Mouse (Mus musculus) lung, postnatal 0 days (tissue): ENCODE measurements around the gene Cuta. TPM values are rescaled to one million over a fixed set of nuclear protein-coding genes. Genes with fewer than 3 reads are reported as not detected.
A peak's percentile ranks its signal among the peaks of the same experiment; 100 is the strongest.
"Not testable (repeated sequence)": the region's sequence is repeated elsewhere in the genome, so short reads cannot be mapped to it uniquely, and the experiment has no call there.

Experiments
- ATAC-seq: fragments of 200-750 bp; cut with Nextera tagmentation; 2 replicates; pipeline ENCODE4 v1.8.0; 2017; ENCODE audit warnings: moderate library complexity
- DNase-seq: peaks from one replicate; pipeline ENCODE4 v3.0.0-alpha.2; 2016; ENCODE audit warnings: low spot score
- H3K27ac ChIP-seq: fragments of 300-500 bp; sonication (generic); 2 replicates; pipeline ENCODE4 v1.5.1; 2014; ENCODE audit warnings: antibody characterized with exemption, mild to moderate bottlenecking, low read length, mixed read lengths
- H3K27me3 ChIP-seq: fragments of 300-500 bp; sonication (generic); replicated peaks from 2 replicates; pipeline ENCODE4 v1.6.1; 2014; ENCODE audit warnings: low read length, mixed read lengths; ENCODE audit not compliant: insufficient read depth
- H3K36me3 ChIP-seq: fragments of 300-500 bp; sonication (generic); 2 replicates; pipeline ENCODE4 v1.6.1; 2014; ENCODE audit warnings: low read length, mixed read lengths; ENCODE audit not compliant: insufficient read depth
- H3K4me1 ChIP-seq: fragments of 300-500 bp; sonication (generic); 2 replicates; pipeline ENCODE4 v1.6.1; 2014; ENCODE audit warnings: antibody characterized with exemption, low read depth, low read length, mixed read lengths; ENCODE audit not compliant: insufficient read depth
- H3K4me2 ChIP-seq: fragments of 300-500 bp; sonication (generic); replicated peaks from 2 replicates; pipeline ENCODE4 v1.6.1; 2014; ENCODE audit warnings: low read depth, mild to moderate bottlenecking, low read length, moderate library complexity, mixed read lengths
- H3K4me3 ChIP-seq: fragments of 300-500 bp; sonication (generic); 2 replicates; pipeline ENCODE4 v1.5.1; 2014; ENCODE audit warnings: low read depth, low read length
- H3K9ac ChIP-seq: fragments of 300-500 bp; sonication (generic); replicated peaks from 2 replicates; pipeline ENCODE4 v1.6.1; 2014; ENCODE audit warnings: low read depth, mild to moderate bottlenecking
- H3K9me3 ChIP-seq: fragments of 300-500 bp; sonication (generic); 2 replicates; pipeline ENCODE4 v1.6.1; 2016; ENCODE audit warnings: low read length, mixed read lengths
- CTCF ChIP-seq: IDR thresholded peaks from 2 replicates; pipeline ENCODE4 v1.5.1; 2016; ENCODE audit warnings: antibody characterized with exemption, mild to moderate bottlenecking
- EP300 ChIP-seq: IDR thresholded peaks from 2 replicates; pipeline ENCODE4 v1.6.1; 2016; ENCODE audit warnings: antibody characterized with exemption, mild to moderate bottlenecking, control low read depth
- WGBS: fragments of 180-500 bp; shearing (Covaris S2); extraction: QIAGEN DNeasy Blood & Tissue Kit; methylation state at CpG from one replicate; pipeline ENCODE4 v1.1.7; 2014; 5-methylcytosine and 5-hydroxymethylcytosine counted together
- polyA plus RNA-seq: library from polyadenylated mRNA; unstranded; fragments of >200 nt; fragmentation: Nextera tagmentation; extraction: Ambion mirVana; gene quantifications from 2 replicates; pipeline ENCODE4 v1.2.1, GENCODE M21; 2015

Gene Cuta
- polyA plus RNA-seq, result 179 and 180 TPM in 2 replicates

DNA sequence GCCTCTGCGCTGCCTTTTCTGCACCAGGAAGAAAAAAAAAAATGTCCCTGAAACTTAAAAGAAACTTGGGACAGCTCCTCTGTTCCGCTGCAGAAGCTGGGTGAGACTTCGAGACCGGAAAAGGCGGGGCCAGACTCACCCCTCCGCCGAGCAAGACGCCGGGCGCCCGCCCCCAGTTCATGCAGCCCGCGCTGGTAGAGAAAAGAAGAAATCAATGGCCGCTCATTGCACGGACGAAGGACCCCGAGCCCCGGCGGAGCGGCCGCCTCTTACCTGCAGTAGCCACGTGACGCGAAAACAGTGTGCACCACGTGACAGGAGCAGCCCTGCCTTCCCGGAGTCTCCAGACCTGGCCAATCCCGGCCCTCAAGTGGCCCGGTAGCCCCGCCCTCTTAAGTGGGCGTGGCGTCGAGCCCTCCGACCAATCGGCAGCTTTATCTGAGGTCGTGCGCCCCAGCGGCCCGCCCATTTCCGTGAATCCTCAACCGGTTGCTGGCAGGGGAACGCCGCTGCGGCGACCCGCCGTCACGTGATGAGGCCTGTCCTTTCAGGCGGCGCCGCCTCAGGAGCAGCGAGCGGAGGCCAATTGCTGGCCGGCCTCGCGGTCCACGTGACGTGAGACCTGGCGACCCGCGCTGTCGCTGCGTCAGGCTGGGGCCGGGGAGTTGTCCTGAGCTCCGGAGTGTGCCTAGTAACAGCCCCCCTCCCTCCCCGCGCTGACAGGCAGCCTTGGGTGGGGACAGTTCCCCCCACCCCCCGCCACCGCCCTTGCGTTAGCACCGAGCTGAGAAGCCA lies at the start of gene Cuta:
Cuta (minus strand) TSS at position 392 of the 795 bp plus-strand sequence.
- Histone ChIP-seq H3K9me3 (no peaks in the 10 kb centered on the region), H3K4me3 (peak within 1 kb of the TSS; percentile 64), H3K9ac (peak within 1 kb of the TSS; percentile 77), H3K36me3 (no peaks in the 10 kb centered on the region), H3K4me2 (peak within 1 kb of the TSS; percentile 95), H3K27ac (peak within 1 kb of the TSS; percentile 97), H3K27me3 (no peaks in the 10 kb centered on the region), H3K4me1 (peaks cover 25% of the 10 kb centered on the region)
- peak; percentile 100 for DNase-seq
- ATAC-seq, result peak; percentile 96
- peak; percentile 33; the same call in 1 of the 2 replicates for TF ChIP-seq CTCF
- TF ChIP-seq EP300, result no peak
- WGBS, result 1% methylated on average over 60 of the region's 70 CpGs

DNA sequence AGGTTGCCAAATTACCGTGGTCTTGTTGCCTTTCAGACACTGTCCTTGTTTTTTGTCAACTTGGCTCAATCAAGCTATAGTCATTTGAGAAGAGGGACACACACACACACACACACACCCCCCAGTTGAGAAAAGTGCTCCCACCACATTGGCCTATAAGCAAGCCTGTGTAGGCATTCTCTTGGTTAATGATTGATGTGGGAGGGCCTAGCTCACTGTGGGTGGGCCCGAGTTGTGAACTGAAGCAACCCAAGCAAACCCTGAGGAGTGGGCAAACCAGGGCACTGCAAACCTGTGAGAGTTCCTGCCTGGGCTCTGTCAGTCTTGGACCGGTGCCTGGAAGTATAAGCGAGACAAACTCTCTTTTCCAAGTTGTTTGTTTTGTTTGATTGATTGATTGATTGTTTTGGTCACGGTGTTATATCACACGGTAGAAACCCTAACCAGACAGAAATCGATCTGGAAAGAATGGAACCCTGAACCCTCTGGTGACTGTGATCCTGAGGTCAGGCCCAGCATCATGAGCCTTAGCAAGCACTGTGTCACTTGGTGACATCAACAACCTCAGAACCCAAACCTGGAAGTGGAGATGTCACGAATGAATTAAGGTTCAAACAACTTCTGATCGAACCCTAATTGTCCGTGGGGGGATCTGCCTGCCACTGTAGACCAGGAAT lies 46.3 kb upstream of the Cuta start:
- 59% methylated on average over 10 of the region's 10 CpGs for WGBS
- Histone ChIP-seq H3K36me3 (no peaks in the 10 kb centered on the region), H3K27ac (no peak overlapping the region), H3K4me1 (no peaks in the 10 kb centered on the region), H3K9me3 (no peaks in the 10 kb centered on the region), H3K4me2 (no peak overlapping the region), H3K4me3 (no peak overlapping the region), H3K9ac (no peak overlapping the region), H3K27me3 (no peaks in the 10 kb centered on the region)
- DNase-seq (no peak), ATAC-seq (no peak)
- no peak for TF ChIP-seq EP300
- no peak for TF ChIP-seq CTCF

DNA sequence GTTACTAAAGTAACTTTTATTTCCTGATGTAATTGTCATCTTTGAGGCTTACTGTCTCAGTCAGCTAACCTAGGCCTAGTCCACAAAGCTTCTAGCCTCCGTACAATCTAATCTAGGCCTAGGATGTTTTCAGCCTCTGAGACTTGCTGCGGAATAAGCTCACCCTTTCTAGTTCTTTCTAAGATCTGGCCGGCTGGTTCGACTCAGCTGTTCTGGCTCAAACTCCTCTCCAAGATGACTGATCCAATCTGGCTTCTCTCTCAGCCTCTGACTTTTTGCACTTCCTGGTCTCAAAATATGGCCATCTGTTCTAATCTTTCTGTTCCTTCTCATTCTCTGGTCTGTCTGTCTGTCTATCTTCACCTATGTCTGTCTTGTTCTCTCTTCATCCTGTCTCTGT lies 44.0 kb upstream of the Cuta start:
- Histone ChIP-seq H3K27me3 (no peaks in the 10 kb centered on the region), H3K4me2 (no peak overlapping the region), H3K27ac (no peak overlapping the region), H3K9ac (no peak overlapping the region), H3K9me3 (no peaks in the 10 kb centered on the region), H3K36me3 (no peaks in the 10 kb centered on the region), H3K4me1 (no peaks in the 10 kb centered on the region), H3K4me3 (no peak overlapping the region)
- ATAC-seq (no peak), DNase-seq (no peak)
- no peak for TF ChIP-seq CTCF
- no peak for TF ChIP-seq EP300
- 90% methylated on average over 4 of the region's 4 CpGs for WGBS

DNA sequence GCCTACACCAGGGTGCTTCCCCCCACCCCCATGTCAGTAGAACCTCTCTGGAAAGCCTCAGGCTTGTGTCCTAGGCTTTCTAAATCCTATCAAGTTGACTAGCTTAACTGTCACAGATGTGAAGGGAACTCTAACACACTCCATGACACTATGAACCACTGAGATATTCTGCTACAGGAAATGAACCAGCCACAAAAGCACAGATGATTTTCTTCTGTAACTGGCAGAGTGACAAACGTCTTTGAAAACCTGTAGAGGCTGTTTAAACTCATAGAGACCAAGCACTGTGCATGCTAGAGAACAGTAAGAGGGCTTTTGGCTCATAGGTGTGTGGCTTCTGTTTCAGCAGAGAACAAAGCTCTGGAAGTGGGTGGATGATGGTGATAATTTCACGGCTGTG lies 41.7 kb upstream of the Cuta start:
- WGBS, result 61% methylated on average over 2 of the region's 2 CpGs
- no peak for TF ChIP-seq EP300
- no peak for TF ChIP-seq CTCF
- Histone ChIP-seq H3K27ac (no peak overlapping the region), H3K4me2 (no peak overlapping the region), H3K4me3 (no peak overlapping the region), H3K4me1 (no peaks in the 10 kb centered on the region), H3K9me3 (no peaks in the 10 kb centered on the region), H3K36me3 (no peaks in the 10 kb centered on the region), H3K9ac (no peak overlapping the region), H3K27me3 (no peaks in the 10 kb centered on the region)
- no peak for DNase-seq
- no peak for ATAC-seq

DNA sequence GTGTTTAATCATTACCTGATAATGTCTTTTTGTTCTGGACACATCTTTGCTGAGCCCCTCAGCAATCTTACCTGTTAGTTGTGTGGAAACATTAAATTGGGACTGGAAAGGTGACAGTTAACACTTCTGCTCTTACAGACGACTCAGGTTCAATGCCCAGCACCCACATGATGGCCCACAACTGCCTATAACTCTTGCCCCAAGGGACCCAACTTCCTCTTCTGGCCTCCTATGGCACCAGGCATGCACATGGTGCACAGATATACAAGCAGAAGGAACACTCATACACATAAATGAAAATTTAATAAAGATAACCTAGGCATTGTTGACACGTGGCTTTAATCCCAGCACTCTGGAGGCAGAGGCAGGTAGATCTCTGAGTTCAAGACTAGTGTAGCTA lies 40.1 kb upstream of the Cuta start:
- no peak overlapping the region for H3K27ac ChIP-seq
- no peak overlapping the region for H3K9ac ChIP-seq
- no peak for TF ChIP-seq EP300
- no peak for TF ChIP-seq CTCF
- H3K4me1 ChIP-seq, result no peaks in the 10 kb centered on the region
- no peaks in the 10 kb centered on the region for H3K27me3 ChIP-seq
- DNase-seq (no peak), ATAC-seq (no peak)
- H3K9me3 ChIP-seq, result no peaks in the 10 kb centered on the region
- H3K36me3 ChIP-seq, result no peaks in the 10 kb centered on the region
- no peak overlapping the region for H3K4me2 ChIP-seq
- H3K4me3 ChIP-seq, result no peak overlapping the region
- WGBS, result 69% methylated on average over 2 of the region's 2 CpGs

DNA sequence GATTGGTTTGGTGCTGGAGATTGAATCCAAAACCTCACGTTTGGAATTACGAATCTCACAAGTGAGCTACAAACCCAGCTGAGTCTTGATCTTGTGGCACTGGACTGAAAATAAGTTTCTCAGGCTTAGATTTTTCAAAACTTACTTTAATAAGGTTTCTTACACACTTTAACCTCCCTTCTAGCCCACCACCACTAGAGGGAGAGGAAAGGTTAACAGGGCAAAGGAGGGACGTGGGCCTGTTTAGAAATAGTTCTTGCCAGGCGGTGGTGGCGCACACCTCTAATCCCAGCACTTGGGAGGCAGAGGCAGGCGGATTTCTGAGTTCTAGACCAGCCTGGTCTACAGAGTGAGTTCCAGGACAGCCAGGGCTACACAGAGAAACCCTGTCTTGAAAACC lies 38.0 kb upstream of the Cuta start:
- H3K9ac ChIP-seq, DNase-seq, ATAC-seq, H3K4me3 ChIP-seq, H3K4me2 ChIP-seq, H3K9me3 ChIP-seq, H3K27ac ChIP-seq, H3K27me3 ChIP-seq, H3K36me3 ChIP-seq, H3K4me1 ChIP-seq: not testable (repeated sequence)
- TF ChIP-seq CTCF, result peak; percentile 28
- WGBS, result 87% methylated on average over 6 of the region's 6 CpGs
